Mouse (Mus musculus): ENCODE measurements around the gene Qrich2.

- TF ChIP-seq ZNF384 (IDR thresholded peaks at IDR 0.05; ENCODE audit: low read depth, low read length) (no peak), CHD2 (IDR thresholded peaks at IDR 0.05; ENCODE audit: low read depth, low read length) (no peak), ZC3H11A (IDR thresholded peaks at IDR 0.05; ENCODE audit: borderline replicate concordance, low read depth, low read length) (no peak), HCFC1 (IDR thresholded peaks at IDR 0.05; ENCODE audit: borderline replicate concordance, insufficient read depth, low read length) (no peak), MAFK (IDR thresholded peaks at IDR 0.05; ENCODE audit: insufficient read depth, low read depth, low read length) (no peak)
These were observed 49.7 kb downstream of the Qrich2 start for GRCm38 (mm10) chr11:116416196-116416943.
